ENCODE assay signal across 47 mouse cellular contexts in genomic region chr2:164593494-164593893, GRCm38 (mm10). TPM values are rescaled to one million over a fixed set of nuclear protein-coding genes. Genes with fewer than 3 reads are reported as not detected.
"Had no signal": no experiment of that assay in that cellular context is flagged by ENCODE, and none has a peak within 500 bp of the region (broad histone marks: within the 10 kb centered on the region; RNA-seq: fewer than 3 reads in every experiment).

TSS of gene Eppin (minus strand) at chr2:164593594.

- H3K27me3 ChIP-seq: limb, embryonic 12.5 days; limb, embryonic 13.5 days; limb, embryonic 15.5 days; liver, embryonic 12.5 days; liver, embryonic 13.5 days; liver, embryonic 15.5 days; lung, embryonic 15.5 days; midbrain, embryonic 12.5 days; midbrain, embryonic 13.5 days; midbrain, embryonic 15.5 days had no signal

- H3K4me3 ChIP-seq: left cerebral cortex, adult 2 months; limb, embryonic 10.5 days; limb, embryonic 12.5 days; limb, embryonic 13.5 days; limb, embryonic 15.5 days; liver, embryonic 12.5 days; liver, embryonic 13.5 days; liver, embryonic 15.5 days; lung, embryonic 15.5 days; megakaryocyte, embryonic 14.5 days; midbrain, embryonic 10.5 days; midbrain, embryonic 12.5 days; midbrain, embryonic 13.5 days; midbrain, embryonic 15.5 days; myocyte had no signal

- H3K36me3 ChIP-seq: limb, embryonic 10.5 days; limb, embryonic 12.5 days; limb, embryonic 13.5 days; limb, embryonic 15.5 days; liver, embryonic 12.5 days; liver, embryonic 13.5 days; liver, embryonic 15.5 days; lung, embryonic 15.5 days; midbrain, embryonic 10.5 days; midbrain, embryonic 12.5 days; midbrain, embryonic 13.5 days; midbrain, embryonic 15.5 days had no signal

- DNase-seq: left cerebral cortex, postnatal 4 days; liver; liver, embryonic 13.5 days; liver, postnatal 0 days; lung, adult 18-20 months; lung, adult 2 months; lung, embryonic 14.5 days; lung, postnatal 10 days; lung, postnatal 14 days; lung, postnatal 36 days; lung, postnatal 4 days; midbrain, embryonic 14.5 days had no signal

- H3K4me1 ChIP-seq: limb, embryonic 10.5 days; limb, embryonic 12.5 days; limb, embryonic 13.5 days; limb, embryonic 15.5 days; liver, embryonic 12.5 days; liver, embryonic 13.5 days; liver, embryonic 15.5 days; lung, embryonic 15.5 days; megakaryocyte, embryonic 14.5 days; midbrain, embryonic 12.5 days; midbrain, embryonic 13.5 days; midbrain, embryonic 15.5 days had no signal

- H3K27ac ChIP-seq: left cerebral cortex, adult 2 months; limb, embryonic 12.5 days; limb, embryonic 13.5 days; limb, embryonic 15.5 days; liver, embryonic 12.5 days; liver, embryonic 13.5 days; liver, embryonic 14.5 days; liver, embryonic 15.5 days; lung, embryonic 15.5 days; macrophage; midbrain, embryonic 12.5 days; midbrain, embryonic 13.5 days; midbrain, embryonic 15.5 days had no signal

RNA-seq across cellular contexts. Expression of gene Eppin, which starts in this region (rescaled TPM):
- total RNA-seq: left cerebral cortex, adult 2 months; left cerebral cortex, adult 8-10 months; left cerebral cortex, postnatal 10 days; left cerebral cortex, postnatal 14 days; left cerebral cortex, postnatal 25 days; left cerebral cortex, postnatal 36 days; left cerebral cortex, postnatal 4 days; liver, adult 2 months; megakaryocyte progenitor cell, adult 5-6 weeks; megakaryocyte, adult 5-6 weeks; megakaryocyte-erythroid progenitor cell, adult 5-6 weeks; midbrain, postnatal 0 days; monocyte, adult 5-6 weeks had no signal
- polyA plus RNA-seq: limb, embryonic 10.5 days; limb, embryonic 11.5 days; limb, embryonic 12.5 days; limb, embryonic 13.5 days; limb, embryonic 14.5 days; limb, embryonic 15.5 days; liver, adult 2 months; liver, embryonic 11.5 days; liver, embryonic 12.5 days; liver, embryonic 13.5 days; liver, embryonic 14.5 days; liver, embryonic 15.5 days; liver, embryonic 16.5 days; liver, postnatal 0 days; lung, embryonic 14.5 days; lung, embryonic 15.5 days; lung, embryonic 16.5 days; lung, postnatal 0 days; macrophage; midbrain, embryonic 10.5 days; midbrain, embryonic 11.5 days; midbrain, embryonic 12.5 days; midbrain, embryonic 13.5 days; midbrain, embryonic 14.5 days; midbrain, embryonic 15.5 days; midbrain, embryonic 16.5 days; midbrain, postnatal 0 days; myocyte had no signal
